Mouse (Mus musculus) bone marrow, adult 2 months (tissue): Measurements from ENCODE around the gene Inpp4b.

ENCODE experiments used
- CTCF ChIP-seq: fragments of 200-500 bp; IDR thresholded peaks from 2 replicates; pipeline ENCODE4 v1.5.1; 2011; ENCODE audit warnings: low read length, control low read depth; ENCODE audit not compliant: control insufficient read depth, insufficient read depth
- POLR2A ChIP-seq: fragments of 200-500 bp; IDR thresholded peaks from 2 replicates; pipeline ENCODE4 v1.6.1; 2011; ENCODE audit warnings: low read depth, mild to moderate bottlenecking, control low read depth, low read length, borderline replicate concordance; ENCODE audit not compliant: control insufficient read depth

DNA sequence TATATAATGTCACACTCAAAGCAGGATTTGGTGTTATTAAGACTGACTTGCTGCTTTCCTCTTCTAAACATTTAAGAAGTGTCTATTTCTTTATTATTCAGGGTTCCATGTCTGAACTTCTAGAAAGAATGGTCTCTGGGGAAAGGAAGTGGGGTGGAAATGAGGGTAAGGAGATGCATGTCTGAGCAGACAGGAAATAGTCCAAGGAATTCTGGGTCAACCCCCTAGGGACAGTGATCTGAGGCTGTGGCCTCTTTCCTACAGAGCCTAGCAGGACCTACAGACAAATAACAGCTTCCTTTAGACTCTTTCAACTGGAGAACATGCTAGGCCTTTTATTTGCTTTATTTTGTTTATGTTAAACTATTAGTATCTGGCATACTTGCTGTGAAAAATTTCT lies 546.5 kb downstream of the Inpp4b start:
- no peak for TF ChIP-seq CTCF
- no peak for TF ChIP-seq POLR2A
